ENCODE assay signal across 8 mouse cellular contexts in the genomic region with DNA sequence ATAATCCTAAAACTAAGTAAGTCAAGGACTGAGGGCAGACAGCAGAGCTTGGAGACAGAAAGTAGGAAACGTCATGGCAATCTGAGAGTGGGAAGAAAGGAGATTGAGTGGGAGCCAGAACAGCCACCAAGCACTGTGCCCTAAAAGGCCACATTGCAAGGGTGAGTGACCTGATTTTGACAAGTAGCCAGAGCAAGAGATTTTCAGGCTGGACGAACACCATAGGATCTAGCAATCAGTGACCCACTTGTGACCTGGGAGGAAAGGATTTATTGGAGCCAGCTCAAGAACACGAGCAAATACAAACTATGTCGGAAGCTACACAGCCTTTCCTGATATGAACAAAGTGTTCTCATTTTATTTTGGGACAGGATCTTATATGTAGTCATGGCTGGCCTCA. TPM values are rescaled to one million over a fixed set of nuclear protein-coding genes. Genes with fewer than 3 reads are reported as not detected.
A peak's percentile ranks its signal among the peaks of the same experiment; 100 is the strongest.
DNase-seq lines count a peak whose midpoint lies in the region; ATAC-seq and TF ChIP-seq lines count a peak whose summit lies in the region.

No protein-coding gene starts in this region.

- H3K36me3 ChIP-seq in forebrain, embryonic 11.5 days (ENCODE audit: control insufficient read depth, insufficient read depth, low read length): no peaks in the 10 kb centered on the region
- no peaks in the 10 kb centered on the region; the same call in 1 of the 2 replicates for H3K36me3 ChIP-seq in hindbrain, embryonic 15.5 days
- H3K36me3 ChIP-seq in liver, embryonic 12.5 days: no peaks in the 10 kb centered on the region

- 72% methylated on average over 4 of the region's 4 CpGs for WGBS in forebrain, embryonic 11.5 days
- WGBS in hindbrain, embryonic 15.5 days: 62% methylated on average over 4 of the region's 4 CpGs
- 65% methylated on average over 4 of the region's 4 CpGs for WGBS in liver, embryonic 12.5 days (ENCODE audit: insufficient replicate concordance)
- 41% methylated on average over 4 of the region's 4 CpGs for WGBS in olfactory bulb, adult 2 months

- H3K27me3 ChIP-seq in forebrain, embryonic 11.5 days (ENCODE audit: control insufficient read depth, insufficient read depth, low read length): no peaks in the 10 kb centered on the region
- H3K27me3 ChIP-seq in hindbrain, embryonic 15.5 days: no peaks in the 10 kb centered on the region
- H3K27me3 ChIP-seq in liver, embryonic 12.5 days (replicated peaks): no peaks in the 10 kb centered on the region

- H3K9me3 ChIP-seq in forebrain, embryonic 11.5 days (ENCODE audit: control insufficient read depth, low read length): 0 out of 2 replicates have a peak, but pooled peaks cover 3% of the 10 kb centered on the region
- no peaks in the 10 kb centered on the region for H3K9me3 ChIP-seq in hindbrain, embryonic 15.5 days
- H3K9me3 ChIP-seq in liver, embryonic 12.5 days (replicated peaks): no peaks in the 10 kb centered on the region

- no peak overlapping the region for H3K27ac ChIP-seq in forebrain, embryonic 11.5 days (ENCODE audit: low read depth, low read length)
- no peak overlapping the region for H3K27ac ChIP-seq in hindbrain, embryonic 15.5 days (replicated peaks)
- H3K27ac ChIP-seq in liver, embryonic 12.5 days: peak overlapping the region; percentile 90
- H3K27ac ChIP-seq in olfactory bulb, adult 2 months (ENCODE audit: insufficient read depth, low read depth, low read length): peak overlapping the region; percentile 36; the same call in 1 of the 2 replicates

- peak; percentile 69 for DNase-seq in adrenal gland, adult 2 months
- no peak for DNase-seq in adrenal gland, adult 18-20 months (ENCODE audit: low spot score in 2 of 2)
- DNase-seq in forebrain, embryonic 11.5 days (ENCODE audit: low spot score): no peak
- no peak for DNase-seq in left cerebral cortex, adult 8-10 months (ENCODE audit: low spot score in 2 of 2)

- H3K9ac ChIP-seq in forebrain, embryonic 11.5 days (ENCODE audit: low read length): no peak overlapping the region
- no peak overlapping the region for H3K9ac ChIP-seq in hindbrain, embryonic 15.5 days
- H3K9ac ChIP-seq in liver, embryonic 12.5 days: peak overlapping the region; percentile 91

- no peak for ATAC-seq in forebrain, embryonic 11.5 days (replicated peaks; ENCODE audit: low FRiP score)
- no peak for ATAC-seq in hindbrain, embryonic 15.5 days (ENCODE audit: low FRiP score, low read depth)
- no peak for ATAC-seq in liver, embryonic 12.5 days
- ATAC-seq in activated CD4-positive, CD25-positive, alpha-beta regulatory T cell, adult 4 months: no peak

- H3K4me1 ChIP-seq in forebrain, embryonic 11.5 days (replicated peaks; ENCODE audit: control insufficient read depth, insufficient read depth, low read length): peaks cover 7% of the 10 kb centered on the region
- peaks cover 13% of the 10 kb centered on the region for H3K4me1 ChIP-seq in hindbrain, embryonic 15.5 days (replicated peaks)
- H3K4me1 ChIP-seq in liver, embryonic 12.5 days: peaks cover 47% of the 10 kb centered on the region
- H3K4me1 ChIP-seq in olfactory bulb, adult 2 months (ENCODE audit: control insufficient read depth, insufficient read depth, low read length): peaks cover 16% of the 10 kb centered on the region

- peak overlapping the region; percentile 68 for H3K4me2 ChIP-seq in forebrain, embryonic 11.5 days (ENCODE audit: low read depth, low read length, severe bottlenecking)
- H3K4me2 ChIP-seq in hindbrain, embryonic 15.5 days: peak overlapping the region; percentile 87
- peak overlapping the region; percentile 88 for H3K4me2 ChIP-seq in liver, embryonic 12.5 days

- H3K4me3 ChIP-seq in forebrain, embryonic 11.5 days (ENCODE audit: low read depth, low read length): no peak overlapping the region
- H3K4me3 ChIP-seq in hindbrain, embryonic 15.5 days: peak overlapping the region; percentile 64; the same call in 1 of the 2 replicates
- peak overlapping the region; percentile 87 for H3K4me3 ChIP-seq in liver, embryonic 12.5 days
- no peak overlapping the region for H3K4me3 ChIP-seq in olfactory bulb, adult 2 months (ENCODE audit: insufficient read depth, low read depth, low read length)

- no peak for TF ChIP-seq POLR2A in olfactory bulb, adult 2 months (IDR thresholded peaks at IDR 0.05; ENCODE audit: insufficient read depth, low read depth, low read length)

- no peak for TF ChIP-seq CTCF in olfactory bulb, adult 2 months (IDR thresholded peaks at IDR 0.05; ENCODE audit: insufficient read depth, low read depth, low read length)

RNA-seq across cellular contexts. Expression of gene Gtf2ird2, which starts 1.1 kb away (rescaled TPM):
- 10 to 100 TPM in 1 of 2 experiments, 1 to 10 TPM in 1; 8.8 to 10.7 TPM for total RNA-seq in adrenal gland, adult 2 months (2021)
- 5.2 and 5.3 TPM in 2 replicates for polyA plus RNA-seq in adrenal gland, adult 2 months (2012; rRNA removed)
- total RNA-seq in adrenal gland, adult 18-20 months (2021): 1 to 10 TPM; 8.1 to 8.5 TPM
- 8.4 and 9.8 TPM in 2 replicates for polyA plus RNA-seq in forebrain, embryonic 11.5 days (2014; fragmentation: Nextera tagmentation; extraction: Ambion mirVana)
- 15.4 and 15.8 TPM in 2 replicates for polyA plus RNA-seq in hindbrain, embryonic 15.5 days (2015; fragmentation: Nextera tagmentation; extraction: Ambion mirVana)
- polyA plus RNA-seq in liver, embryonic 12.5 days (2016; fragmentation: Nextera tagmentation; extraction: Ambion mirVana): 2.4 and 3.2 TPM in 2 replicates
- not detected in 2 replicates for polyA plus RNA-seq in olfactory bulb, adult 2 months (2012; ENCODE audit: insufficient read depth, insufficient read length, low replicate concordance, missing spikeins)
- 10 to 100 TPM; 16.8 to 19.3 (median 18.2) TPM for total RNA-seq in left cerebral cortex, adult 8-10 months (2022)
- 1 to 10 TPM; 2.6 to 5.8 TPM for polyA plus RNA-seq in activated CD4-positive, CD25-positive, alpha-beta regulatory T cell, adult 4 months (2017; shearing (Covaris generic))

RNA-seq across cellular contexts. Expression of gene Rcc1l, which starts 6.2 kb away (rescaled TPM):
- 10 to 100 TPM; 20.8 to 32.3 TPM for total RNA-seq in adrenal gland, adult 2 months (2021)
- polyA plus RNA-seq in adrenal gland, adult 2 months (2012; rRNA removed): 23.8 and 25.2 TPM in 2 replicates
- 10 to 100 TPM; 28.2 to 34.7 TPM for total RNA-seq in adrenal gland, adult 18-20 months (2021)
- polyA plus RNA-seq in forebrain, embryonic 11.5 days (2014; fragmentation: Nextera tagmentation; extraction: Ambion mirVana): 29.1 and 34.7 TPM in 2 replicates
- polyA plus RNA-seq in hindbrain, embryonic 15.5 days (2015; fragmentation: Nextera tagmentation; extraction: Ambion mirVana): 21.1 and 22.1 TPM in 2 replicates
- polyA plus RNA-seq in liver, embryonic 12.5 days (2016; fragmentation: Nextera tagmentation; extraction: Ambion mirVana): 28.6 and 33.5 TPM in 2 replicates
- polyA plus RNA-seq in olfactory bulb, adult 2 months (2012; ENCODE audit: insufficient read depth, insufficient read length, low replicate concordance, missing spikeins): not detected in 2 replicates
- total RNA-seq in left cerebral cortex, adult 8-10 months (2022): 10 to 100 TPM; 15.5 to 21.2 (median 16.8) TPM
- 1 to 10 TPM; 2.1 to 2.4 TPM for polyA plus RNA-seq in activated CD4-positive, CD25-positive, alpha-beta regulatory T cell, adult 4 months (2017; shearing (Covaris generic))

RNA-seq across cellular contexts. Expression of gene Ncf1, which starts 46.7 kb away (rescaled TPM):
- total RNA-seq in adrenal gland, adult 2 months (2021): 1 to 10 TPM; 8.9 to 9.2 TPM
- 15.7 and 16.9 TPM in 2 replicates for polyA plus RNA-seq in adrenal gland, adult 2 months (2012; rRNA removed)
- total RNA-seq in adrenal gland, adult 18-20 months (2021): 10 to 100 TPM; 10.0 to 12.1 TPM
- polyA plus RNA-seq in forebrain, embryonic 11.5 days (2014; fragmentation: Nextera tagmentation; extraction: Ambion mirVana): 1.3 and 3.0 TPM in 2 replicates
- polyA plus RNA-seq in hindbrain, embryonic 15.5 days (2015; fragmentation: Nextera tagmentation; extraction: Ambion mirVana): 2.8 and 3.0 TPM in 2 replicates
- 8.4 and 9.2 TPM in 2 replicates for polyA plus RNA-seq in liver, embryonic 12.5 days (2016; fragmentation: Nextera tagmentation; extraction: Ambion mirVana)
- not detected in 2 replicates for polyA plus RNA-seq in olfactory bulb, adult 2 months (2012; ENCODE audit: insufficient read depth, insufficient read length, low replicate concordance, missing spikeins)
- total RNA-seq in left cerebral cortex, adult 8-10 months (2022): 10 to 100 TPM in 2 of 4 experiments, 1 to 10 TPM in 2; 5.3 to 16.2 (median 10.3) TPM
- polyA plus RNA-seq in activated CD4-positive, CD25-positive, alpha-beta regulatory T cell, adult 4 months (2017; shearing (Covaris generic)): 10 to 100 TPM; 12.4 to 15.2 TPM

Comparison
In these comparisons a context has a peak if more than half of its experiments do, and no peak if none do; other contexts are left out.
1. H3K27ac ChIP-seq: peak in liver, embryonic 12.5 days (single experiment) and olfactory bulb, adult 2 months (single experiment); none in forebrain, embryonic 11.5 days (single experiment) and hindbrain, embryonic 15.5 days (single experiment).
2. H3K4me3 ChIP-seq: peak in hindbrain, embryonic 15.5 days (single experiment) and liver, embryonic 12.5 days (single experiment); none in forebrain, embryonic 11.5 days (single experiment) and olfactory bulb, adult 2 months (single experiment).
3. Peak in every context shown above with its lines, with median percentiles within 50 percentile points of each other: H3K4me2 ChIP-seq.